Mouse (Mus musculus): ENCODE results near the gene Arhgap35. TPM values are rescaled to one million over a fixed set of nuclear protein-coding genes. Genes with fewer than 3 reads are reported as not detected.

Arhgap35 gene
- 21.1 TPM for total RNA-seq (2023)

GRCm38 (mm10) chr7:16614888-16615715 is at the start of gene Arhgap35:
Gene Arhgap35 (minus strand): TSS chr7:16614993.

GRCm38 (mm10) chr7:16477628-16478027 is 137.2 kb downstream of the Arhgap35 start, which contains the start of gene Npas1:
Gene Npas1 (minus strand): TSS chr7:16477728.

GRCm38 (mm10) chr7:16452587-16453073 is 162.2 kb downstream of the Arhgap35 start, which contains the start of gene Tmem160:
Gene Tmem160 (plus strand): TSS chr7:16452779.

Other genes with a start within 250 kb of the Arhgap35 start
- gene Sae1, start 227.2 kb downstream of the Arhgap35 start, total RNA-seq (2023), result 59.0 TPM
- 87.5 TPM for gene Zc3h4, start 214.1 kb downstream of the Arhgap35 start, total RNA-seq (2023)
- gene Tmem160, start 162.2 kb downstream of the Arhgap35 start, total RNA-seq (2023), result 35.0 TPM
- gene Npas1, start 137.3 kb downstream of the Arhgap35 start, total RNA-seq (2023), result not detected
- gene Ceacam15, start 60.7 kb upstream of the Arhgap35 start, total RNA-seq (2023), result not detected
- gene Ceacam9, start 106.9 kb upstream of the Arhgap35 start, total RNA-seq (2023), result not detected
- gene Ap2s1, start 123.4 kb upstream of the Arhgap35 start, total RNA-seq (2023), result 52.9 TPM
- 121 TPM for gene Slc1a5, start 166.3 kb upstream of the Arhgap35 start, total RNA-seq (2023)
- 94.1 TPM for gene Strn4, start 200.9 kb upstream of the Arhgap35 start, total RNA-seq (2023)
- 19.2 TPM for gene Fkrp, start 201.7 kb upstream of the Arhgap35 start, total RNA-seq (2023)
- 204 TPM for gene Prkd2, start 227.9 kb upstream of the Arhgap35 start, total RNA-seq (2023)

Data from CD4-positive naive resting alpha-beta T cell, adult 76 days (primary cell).